Mouse (Mus musculus) left cerebral cortex, adult 9 months (tissue): ENCODE results near the gene Cnpy1.

Source experiments
- DNase-seq, 2 experiments: peaks; one replicate each; pipeline ENCODE4 v3.0.0; 2022; ENCODE audit warnings: low spot score in 2 of 2

Cnpy1 gene

GRCm38 (mm10) chr5:28245574-28245973 lies at the start of gene Cnpy1:
Gene Cnpy1 (minus strand): TSS chr5:28245806.
- DNase-seq, result no peak

GRCm38 (mm10) chr5:28293990-28294389 lies 48.4 kb upstream of the Cnpy1 start:
- DNase-seq, result peak in 1 of 2 experiments; percentile 87

- no peak for DNase-seq
Observed at GRCm38 (mm10) chr5:28292281-28292680, 46.7 kb upstream of the Cnpy1 start.

- no peak for DNase-seq
Observed at GRCm38 (mm10) chr5:28291118-28291850, 45.7 kb upstream of the Cnpy1 start.

- no peak for DNase-seq
Observed at GRCm38 (mm10) chr5:28290630-28291029, 45.0 kb upstream of the Cnpy1 start.

GRCm38 (mm10) chr5:28289111-28289510 lies 43.5 kb upstream of the Cnpy1 start:
- DNase-seq, result no peak

GRCm38 (mm10) chr5:28277279-28277678 lies 31.7 kb upstream of the Cnpy1 start:
- no peak for DNase-seq

- DNase-seq, result no peak
Observed at GRCm38 (mm10) chr5:28272836-28273235, 27.2 kb upstream of the Cnpy1 start.

GRCm38 (mm10) chr5:28269469-28269991 lies 23.9 kb upstream of the Cnpy1 start:
- DNase-seq, result no peak

GRCm38 (mm10) chr5:28267576-28267975 lies 22.0 kb upstream of the Cnpy1 start:
- no peak for DNase-seq

- DNase-seq, result no peak
Observed at GRCm38 (mm10) chr5:28265653-28266052, 20.0 kb upstream of the Cnpy1 start.

- no peak for DNase-seq
Observed at GRCm38 (mm10) chr5:28263852-28264251, 18.2 kb upstream of the Cnpy1 start.

- DNase-seq, result no peak
Observed at GRCm38 (mm10) chr5:28262070-28262469, 16.5 kb upstream of the Cnpy1 start.

GRCm38 (mm10) chr5:28259939-28260338 lies 14.3 kb upstream of the Cnpy1 start:
- DNase-seq, result no peak

- no peak for DNase-seq
Observed at GRCm38 (mm10) chr5:28259385-28259784, 13.8 kb upstream of the Cnpy1 start.

GRCm38 (mm10) chr5:28257816-28258215 lies 12.2 kb upstream of the Cnpy1 start:
- no peak for DNase-seq

- DNase-seq, result no peak
Observed at GRCm38 (mm10) chr5:28252999-28253398, 7.4 kb upstream of the Cnpy1 start.

GRCm38 (mm10) chr5:28252260-28252659 lies 6.7 kb upstream of the Cnpy1 start:
- no peak for DNase-seq

GRCm38 (mm10) chr5:28251211-28251764 lies 5.7 kb upstream of the Cnpy1 start:
- no peak for DNase-seq

GRCm38 (mm10) chr5:28250479-28250878 lies 4.9 kb upstream of the Cnpy1 start:
- no peak for DNase-seq

- DNase-seq, result no peak
Observed at GRCm38 (mm10) chr5:28245121-28245520, 485 bp downstream of the Cnpy1 start.

GRCm38 (mm10) chr5:28243501-28244177 lies 2.0 kb downstream of the Cnpy1 start:
- DNase-seq, result no peak

GRCm38 (mm10) chr5:28241423-28241822 lies 4.2 kb downstream of the Cnpy1 start:
- DNase-seq, result peak in 1 of 2 experiments; percentile 21
